Mouse (Mus musculus): Measurements from ENCODE around the gene Zfpm1.

The Zfpm1 gene

DNA sequence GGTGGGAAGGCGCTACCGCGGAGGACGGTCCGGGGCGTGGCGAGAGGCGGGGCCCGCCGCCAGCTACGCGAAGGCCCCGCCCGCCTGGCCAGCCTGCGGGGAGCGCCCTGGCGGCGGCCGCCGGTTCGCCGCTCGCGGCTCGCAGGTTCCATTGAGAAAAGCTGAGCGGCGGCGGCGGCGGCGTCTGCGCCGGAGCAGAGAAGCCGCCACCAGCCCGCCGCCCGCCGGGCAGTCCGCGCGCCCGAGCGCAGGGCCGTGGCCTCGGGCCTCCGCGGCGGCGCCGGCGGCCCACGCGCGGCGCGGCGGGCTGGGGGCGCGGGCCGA, at the start of gene Zfpm1:
Zfpm1 (plus strand) TSS at position 107 of the 324 bp plus-strand sequence.
- DNase-seq, result no peak

DNA sequence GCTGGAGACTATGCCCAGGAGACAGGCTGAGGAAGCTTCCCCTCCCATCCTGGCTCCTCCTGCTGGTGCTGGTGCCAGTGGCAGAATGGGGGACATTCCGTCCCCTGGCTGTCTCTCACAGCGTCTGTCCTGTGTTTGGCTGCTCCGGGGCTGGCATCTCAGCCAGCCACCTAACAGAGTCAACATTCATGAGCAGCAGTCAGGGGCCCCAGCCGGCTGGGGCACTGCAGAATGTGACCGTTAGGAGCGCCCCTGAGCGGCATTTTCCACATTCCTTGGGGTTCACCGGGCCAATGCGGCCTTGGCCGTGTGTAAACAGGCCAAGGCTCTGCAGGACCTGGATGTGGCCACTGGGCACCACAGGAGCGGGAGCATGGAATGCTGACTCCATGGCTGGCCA, 47.9 kb upstream of the Zfpm1 start:
- peak; percentile 50 to 69 for DNase-seq

DNA sequence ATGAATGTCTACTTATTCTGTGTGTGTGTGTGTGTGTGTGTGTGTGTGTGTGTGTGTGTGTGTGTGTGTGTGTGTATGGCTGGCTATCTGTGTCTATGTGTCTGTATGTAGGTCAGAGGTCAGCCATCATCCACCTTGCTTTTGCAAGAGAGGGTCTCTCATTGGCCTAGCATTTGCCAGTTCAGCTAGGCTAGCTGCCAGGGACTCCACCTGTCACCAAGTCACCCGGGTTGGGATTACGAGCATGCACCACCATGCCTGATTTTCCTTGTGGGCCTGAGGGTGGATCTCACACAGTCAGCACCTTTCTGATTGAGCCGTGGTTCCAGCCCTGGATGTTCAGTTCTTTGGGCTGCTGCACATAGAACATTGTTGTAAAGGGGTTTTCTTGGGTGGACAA, 45.4 kb upstream of the Zfpm1 start:
- no peak for DNase-seq

DNA sequence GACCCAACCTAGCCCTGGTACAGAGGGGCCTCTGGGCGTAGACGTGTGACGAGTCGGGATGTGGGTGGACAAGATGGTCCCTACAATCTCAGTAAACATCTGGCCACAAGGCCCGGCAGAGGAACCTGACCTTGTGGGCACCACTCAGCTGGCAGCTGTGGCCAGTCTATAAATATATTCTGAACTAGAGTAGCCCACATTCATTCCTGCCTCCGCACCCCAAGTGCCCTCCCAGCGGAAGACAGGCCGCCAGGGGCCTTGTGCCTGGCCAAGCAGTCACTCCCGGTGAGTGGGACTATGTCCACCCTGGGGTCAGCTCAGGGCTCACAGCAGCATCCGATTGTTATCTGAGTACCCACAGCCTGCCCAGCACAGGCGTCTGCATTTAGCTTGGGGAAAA, 43.7 kb upstream of the Zfpm1 start:
- DNase-seq, result no peak

DNA sequence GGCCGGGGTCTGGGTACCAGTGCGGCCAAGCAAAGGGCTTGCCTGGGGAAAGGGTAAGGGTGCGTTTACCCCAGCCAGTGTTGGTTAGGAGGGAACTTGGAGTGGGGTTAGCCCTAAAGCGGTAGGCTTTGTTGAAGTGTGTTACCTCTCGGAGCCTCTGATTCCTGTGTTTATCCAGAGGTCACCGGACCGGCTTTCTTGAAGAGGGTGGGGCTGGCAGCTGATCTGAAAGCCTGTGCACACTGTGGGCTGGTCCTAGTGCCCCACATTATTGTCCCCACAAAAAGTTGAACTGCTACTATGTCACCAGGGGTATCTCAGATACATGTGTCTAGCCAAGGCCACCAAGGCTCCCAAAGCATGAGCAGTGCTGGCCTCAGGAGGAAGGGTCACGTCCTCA, 43.2 kb upstream of the Zfpm1 start:
- no peak for DNase-seq

DNA sequence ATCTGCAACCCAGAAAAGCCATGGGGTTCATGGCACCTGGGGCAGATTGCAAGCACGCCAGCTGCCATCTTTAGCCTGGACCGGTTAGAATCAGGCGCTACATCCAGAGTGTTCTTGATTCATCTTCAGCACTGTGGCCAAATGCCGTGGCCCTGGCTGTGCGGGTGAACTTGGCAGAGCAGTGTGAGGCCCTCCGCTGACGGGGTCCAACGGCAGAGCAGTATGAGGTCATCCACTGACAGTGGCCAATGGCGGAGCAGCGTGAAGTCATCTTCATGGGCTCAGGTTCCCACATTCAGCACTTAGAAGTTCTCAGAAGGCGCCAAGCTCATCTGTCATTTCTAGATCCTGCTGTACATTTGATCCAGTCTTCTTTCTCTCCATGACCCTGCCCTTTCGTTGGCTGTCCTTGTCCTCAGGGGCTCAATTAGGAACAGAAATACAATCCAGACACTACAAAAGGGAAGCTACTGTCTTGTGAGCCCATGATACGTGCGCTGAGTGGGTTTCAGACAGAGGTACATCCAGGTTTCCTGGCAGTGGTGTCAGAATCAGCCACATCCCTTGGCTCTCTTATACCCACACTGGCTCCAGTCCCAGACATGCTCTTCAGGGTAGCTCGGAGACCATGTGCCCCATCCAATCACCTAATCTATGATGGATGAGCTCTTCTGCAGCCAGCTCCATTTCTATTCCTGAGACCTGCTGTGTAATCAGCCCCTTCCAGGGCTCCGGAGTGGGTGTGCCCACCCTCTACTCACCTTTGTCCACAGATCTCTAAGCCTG, 41.5 kb upstream of the Zfpm1 start:
- peak in 1 of 2 experiments; percentile 45 for DNase-seq

DNA sequence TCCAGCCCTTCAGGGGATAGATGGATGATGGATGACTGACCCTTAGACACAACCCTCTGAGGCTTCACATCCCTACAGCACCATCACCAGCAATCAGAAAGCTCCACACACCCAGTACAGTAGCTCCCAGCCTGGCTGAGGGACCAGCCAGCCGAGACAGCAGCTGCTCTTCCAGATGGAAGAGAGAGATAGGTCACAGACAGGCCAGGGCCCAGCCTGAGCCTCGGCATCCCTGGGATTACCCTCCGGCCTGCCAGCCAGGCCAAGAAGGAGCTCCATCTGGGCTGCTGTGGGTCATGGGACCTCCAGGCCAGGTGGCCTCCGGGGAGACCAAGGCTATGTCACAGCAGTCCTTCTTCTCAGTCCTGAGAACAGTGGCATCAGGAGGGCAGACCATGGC, 38.6 kb upstream of the Zfpm1 start:
- no peak for DNase-seq

DNA sequence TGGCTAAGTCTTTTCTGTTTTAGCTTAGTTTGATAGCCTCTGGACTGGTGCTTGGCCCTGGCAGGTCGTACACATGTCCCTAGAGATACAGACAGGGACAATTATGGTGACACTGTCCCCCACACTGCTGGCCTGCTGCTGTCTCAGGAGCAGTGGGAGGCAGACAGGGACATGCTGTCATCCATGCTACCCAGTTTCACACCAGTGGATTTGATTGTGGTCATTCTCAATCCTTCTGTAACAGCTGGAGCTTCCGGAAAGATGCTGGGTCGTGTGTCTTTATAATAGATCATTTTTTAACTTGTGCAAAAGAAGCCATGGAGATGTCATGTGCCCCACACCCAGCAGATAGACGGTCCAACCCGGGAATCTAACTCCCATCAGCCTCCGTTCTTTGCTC, 36.8 kb upstream of the Zfpm1 start:
- DNase-seq, result no peak

DNA sequence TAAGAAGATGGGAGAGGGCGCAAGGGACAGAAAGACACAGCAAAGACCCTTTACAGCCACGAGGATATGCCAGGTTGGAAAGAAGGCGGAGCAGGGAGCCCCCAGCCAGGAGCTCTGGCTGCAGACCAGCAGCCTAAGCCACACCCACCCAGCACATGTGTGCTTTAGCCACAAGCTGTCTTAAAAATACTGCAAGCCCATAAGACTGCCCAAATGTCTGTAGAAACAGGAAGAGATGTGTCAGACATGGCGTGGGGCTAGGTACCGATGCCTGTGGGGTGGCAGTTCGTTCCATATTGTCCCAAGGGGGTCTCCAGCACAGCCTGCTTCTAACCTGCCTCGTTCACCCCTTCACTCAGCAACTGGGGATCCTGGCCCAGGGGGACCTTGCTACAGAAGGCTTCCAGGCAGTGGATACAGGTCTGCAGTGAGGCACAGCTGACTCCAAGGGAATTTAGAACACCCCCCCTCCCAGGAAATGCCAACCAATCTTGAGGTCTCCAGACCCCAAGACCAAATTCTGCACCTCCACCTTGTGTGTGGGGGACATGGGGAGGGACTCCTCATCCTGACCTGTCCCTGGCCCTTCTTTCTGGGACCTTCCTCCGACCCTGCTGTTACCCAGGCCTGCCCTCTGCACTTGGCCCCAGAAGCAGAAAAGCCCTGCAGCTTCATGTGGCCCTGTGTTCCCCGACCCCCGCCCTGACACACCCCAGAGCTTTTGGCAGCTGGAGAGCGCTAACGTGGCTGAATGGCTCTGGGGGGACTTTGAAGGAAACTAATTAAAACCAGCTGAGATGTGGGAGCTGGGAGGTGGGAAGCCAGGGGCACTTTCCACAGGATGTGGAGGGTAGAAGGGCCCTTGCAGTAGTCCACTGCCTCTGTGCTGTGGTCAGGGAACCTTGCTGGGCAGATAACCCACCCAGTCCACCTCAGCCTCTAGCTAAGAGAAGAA, 35.4 kb upstream of the Zfpm1 start:
- no peak for DNase-seq

DNA sequence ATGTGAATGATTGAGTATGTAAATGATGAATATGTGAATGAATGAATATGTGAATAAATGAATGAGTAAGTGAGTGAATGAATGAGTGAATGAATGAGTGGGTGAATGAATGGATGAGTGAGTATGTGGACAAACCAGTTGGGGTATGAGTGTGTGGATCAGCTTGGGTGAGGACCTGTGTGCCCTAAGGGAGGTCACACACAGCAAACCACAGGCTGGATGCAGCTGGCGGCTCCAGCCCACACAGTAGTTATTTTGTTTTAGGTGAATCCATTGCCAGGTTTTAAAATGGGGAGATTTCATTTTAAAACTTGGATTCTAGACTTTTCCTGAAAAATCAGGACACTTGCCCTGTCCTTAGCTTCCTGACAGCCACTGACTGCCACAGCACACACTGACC, 30.2 kb upstream of the Zfpm1 start:
- no peak for DNase-seq

DNA sequence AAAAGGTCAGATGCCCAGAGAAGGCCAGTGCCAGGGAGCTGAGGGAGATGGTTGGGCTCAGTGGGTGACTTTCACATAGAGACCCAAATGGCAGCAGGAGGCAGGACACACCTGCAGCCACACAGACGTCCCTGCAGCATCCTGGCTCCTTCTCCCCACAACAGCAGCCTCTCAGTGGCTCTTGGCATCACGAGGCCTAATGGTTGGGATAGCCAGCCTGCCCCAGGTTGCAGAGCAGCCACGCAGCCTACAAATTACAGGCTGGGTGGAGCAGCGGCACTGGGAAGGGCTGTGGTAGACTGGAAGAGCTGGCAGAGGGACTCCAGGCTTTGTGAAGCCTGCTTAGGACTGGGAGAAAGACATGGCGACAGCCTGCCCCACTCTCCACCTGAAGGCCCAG, 29.6 kb upstream of the Zfpm1 start:
- DNase-seq, result no peak

DNA sequence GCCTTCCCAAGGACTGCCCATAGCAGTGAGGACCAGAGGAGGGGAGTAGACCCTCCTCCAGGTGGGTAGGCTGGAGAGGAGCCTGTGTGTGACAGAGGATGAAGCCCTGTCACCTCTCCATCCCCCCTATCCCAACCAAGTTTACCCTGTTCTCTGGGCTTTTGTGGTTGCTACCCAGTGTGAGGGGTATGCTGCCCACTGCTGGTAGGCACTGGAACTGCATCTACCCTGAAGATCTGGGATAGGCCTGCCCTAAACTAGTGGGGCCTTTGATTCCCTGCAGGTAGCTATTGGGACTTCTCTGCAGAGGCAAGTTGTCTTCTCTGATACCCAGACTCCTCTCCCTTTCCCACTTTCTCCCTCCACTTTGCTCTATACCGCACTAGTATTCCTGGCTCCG, 22.6 kb upstream of the Zfpm1 start:
- peak; percentile 86 to 89 for DNase-seq

DNA sequence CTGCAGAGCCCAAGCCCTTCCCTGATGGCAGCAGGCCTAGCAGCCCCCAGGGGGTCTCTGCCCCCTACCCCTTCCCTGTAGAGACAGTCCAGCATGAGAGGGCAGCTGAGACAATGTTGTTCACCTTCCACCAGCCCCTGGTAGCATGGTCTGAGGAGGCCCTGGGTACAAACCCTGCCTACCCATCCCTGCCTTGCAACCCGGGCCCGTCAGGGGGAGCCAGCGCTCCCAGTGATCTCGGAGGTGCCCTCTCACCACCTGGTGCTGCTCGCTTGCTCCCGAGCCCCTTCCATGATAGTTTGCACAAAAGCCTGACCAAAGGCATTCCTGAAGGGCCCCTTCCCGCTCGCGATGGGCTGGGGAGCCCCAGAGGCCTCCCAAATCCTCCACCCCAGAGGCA, 21.2 kb upstream of the Zfpm1 start:
- no peak for DNase-seq

DNA sequence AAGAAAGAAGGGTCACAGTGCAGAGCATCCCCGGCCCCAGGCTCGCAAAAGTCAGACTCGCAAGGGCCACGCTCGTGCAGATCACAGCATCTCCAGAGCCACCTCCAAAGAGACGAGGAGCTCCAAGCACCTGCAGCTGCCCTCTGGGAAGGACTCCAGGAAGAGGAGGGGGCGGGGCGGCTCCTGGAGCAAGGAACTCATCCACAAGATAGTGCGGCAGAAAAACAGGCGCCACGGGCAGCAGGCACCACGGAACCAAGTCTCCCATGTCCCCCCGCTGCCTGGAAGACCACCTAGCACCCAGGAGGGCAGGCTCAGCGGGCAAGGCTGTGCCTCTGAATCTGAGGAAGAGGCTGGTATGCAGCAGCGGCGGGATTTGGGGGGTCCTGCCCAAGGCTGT, 19.1 kb upstream of the Zfpm1 start:
- DNase-seq, result peak; percentile 50 to 71

DNA sequence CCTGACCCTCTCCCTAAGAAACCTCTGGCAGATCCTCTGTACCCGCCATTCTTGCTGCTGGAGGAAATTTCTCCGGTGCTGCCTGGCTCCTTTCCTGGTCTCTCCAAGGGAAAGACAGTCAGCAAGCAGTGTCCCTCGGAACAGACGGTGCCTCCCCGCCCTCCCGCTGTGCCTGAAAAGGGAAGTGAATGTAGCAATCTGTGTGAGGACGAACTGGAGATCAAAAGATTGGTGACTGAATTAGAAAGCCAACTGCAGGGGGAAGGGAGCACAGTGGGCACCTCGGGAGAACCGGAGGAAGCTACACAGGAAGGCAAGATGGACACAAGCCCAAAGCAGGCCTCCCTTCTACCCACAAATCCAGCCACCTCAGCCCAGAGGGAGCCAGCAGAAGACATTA, 17.7 kb upstream of the Zfpm1 start:
- DNase-seq, result peak; percentile 85 to 90

DNA sequence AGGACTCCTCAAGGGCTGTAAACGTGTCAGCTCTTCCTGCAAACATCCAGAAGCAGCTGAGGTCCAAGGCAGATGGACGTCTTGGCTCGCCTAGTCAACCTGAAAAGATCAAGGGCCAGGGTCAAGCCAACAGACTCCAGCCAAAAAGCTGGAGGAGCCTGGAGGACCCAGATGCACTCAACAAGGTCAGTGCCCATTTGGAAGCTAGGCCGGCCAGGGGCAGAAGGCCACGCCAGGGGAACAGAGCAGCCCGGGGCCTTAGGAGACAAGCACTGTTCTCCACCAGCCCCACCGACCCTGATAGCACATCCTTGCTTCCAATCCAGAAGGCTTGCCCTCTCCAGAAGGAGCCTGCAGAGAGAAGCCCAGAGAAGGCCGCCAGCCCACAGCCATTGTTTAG, 16.4 kb upstream of the Zfpm1 start:
- peak in 1 of 2 experiments; percentile 36 for DNase-seq

DNA sequence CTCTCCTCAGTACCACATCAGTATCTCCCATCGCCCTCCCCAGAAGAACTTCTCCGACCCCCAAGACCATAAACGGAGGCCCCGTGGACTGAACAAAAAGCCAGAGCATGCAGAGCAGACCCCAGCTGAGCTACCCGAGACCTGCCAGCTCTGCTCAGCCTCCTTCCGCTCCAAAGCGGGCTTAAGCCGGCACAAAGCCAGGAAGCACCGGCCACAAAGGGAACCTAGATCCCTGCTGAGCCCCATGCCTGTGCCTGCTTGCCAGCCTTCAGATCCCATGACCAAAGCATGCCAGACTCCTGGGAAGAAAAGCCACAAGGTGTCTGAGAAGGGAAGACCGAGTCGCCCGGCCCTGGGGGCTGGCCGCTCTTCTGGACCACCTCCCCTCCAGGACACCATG, 15.1 kb upstream of the Zfpm1 start:
- DNase-seq, result peak in 1 of 2 experiments; percentile 69

DNA sequence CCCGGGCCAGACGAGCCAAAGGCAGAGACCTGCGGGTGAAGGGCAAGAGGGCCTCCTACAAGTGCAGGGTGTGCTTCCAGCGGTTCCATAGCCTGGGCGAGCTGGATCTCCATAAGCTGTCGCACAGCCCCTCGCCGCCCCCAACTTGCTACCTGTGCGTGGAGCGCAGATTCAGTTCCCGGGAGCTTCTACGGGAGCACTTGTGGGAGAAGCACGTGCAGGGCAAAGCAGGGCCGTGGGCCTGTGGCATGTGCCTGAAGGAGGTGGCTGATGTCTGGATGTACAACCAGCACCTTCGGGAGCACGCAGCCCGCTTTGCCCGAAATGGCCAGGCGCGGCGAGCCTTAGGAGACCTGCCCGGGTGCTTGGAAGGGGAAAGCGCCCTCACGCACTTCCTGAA, 13.1 kb upstream of the Zfpm1 start:
- peak in 1 of 2 experiments; percentile 36 for DNase-seq

DNA sequence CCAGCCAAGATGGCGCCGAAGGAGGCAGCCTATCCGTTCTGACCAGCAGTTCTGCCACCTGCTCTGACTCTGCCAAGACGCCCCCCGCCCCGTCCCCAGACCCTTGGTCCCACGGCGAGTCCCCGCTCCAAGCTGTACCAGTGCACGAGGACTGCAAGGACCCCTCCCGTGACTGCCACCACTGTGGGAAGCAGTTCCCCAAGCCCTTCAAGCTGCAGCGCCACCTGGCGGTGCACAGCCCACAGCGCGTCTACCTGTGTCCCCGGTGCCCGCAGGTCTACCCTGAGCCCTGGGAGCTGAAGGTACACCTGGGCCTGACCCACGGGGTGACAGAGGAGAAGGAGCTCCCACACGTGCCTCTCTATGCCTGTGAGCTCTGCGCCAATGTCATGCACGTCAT, 12.5 kb upstream of the Zfpm1 start:
- peak; percentile 93 to 95 for DNase-seq

DNA sequence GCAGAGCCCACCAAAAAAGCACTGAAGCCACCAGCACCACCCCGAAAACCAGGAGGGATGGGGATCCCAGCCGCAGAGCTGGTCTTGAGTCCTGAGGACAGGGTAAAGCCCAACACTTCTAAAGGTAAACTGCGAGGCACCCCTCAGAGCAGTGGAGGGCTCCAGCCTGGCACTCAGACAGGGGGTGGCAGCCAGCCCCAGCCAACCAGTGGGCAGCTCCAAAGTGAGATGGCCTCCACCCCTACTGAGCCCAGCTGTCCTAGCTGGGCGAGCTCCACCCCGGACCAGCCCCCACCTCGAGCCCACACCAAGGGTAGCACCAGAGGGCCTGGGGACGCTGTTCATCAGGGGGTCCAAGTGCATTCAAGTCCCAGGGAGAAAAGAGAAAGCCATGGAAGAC, 11.4 kb upstream of the Zfpm1 start:
- DNase-seq, result peak in 1 of 2 experiments; percentile 25

DNA sequence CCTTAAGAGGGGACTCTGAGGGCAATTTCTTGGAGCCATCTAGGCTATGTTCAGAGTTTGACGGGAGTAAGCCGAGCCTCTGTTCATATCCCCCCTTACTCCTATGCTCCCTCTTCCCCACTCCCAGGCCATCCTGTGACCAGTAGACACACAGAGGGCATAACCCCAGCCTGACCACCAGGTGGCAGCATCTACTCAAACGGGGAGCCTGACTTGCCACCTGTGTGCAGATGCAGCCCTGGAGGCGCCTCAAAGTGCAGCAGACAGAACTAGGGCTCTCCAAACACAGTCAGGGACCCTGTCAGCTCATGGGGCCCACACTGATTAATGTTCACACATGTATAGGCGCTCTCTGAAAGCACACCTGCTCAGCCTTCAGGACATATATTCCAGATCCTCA, 8.8 kb upstream of the Zfpm1 start:
- DNase-seq, result peak; percentile 85 to 87

DNA sequence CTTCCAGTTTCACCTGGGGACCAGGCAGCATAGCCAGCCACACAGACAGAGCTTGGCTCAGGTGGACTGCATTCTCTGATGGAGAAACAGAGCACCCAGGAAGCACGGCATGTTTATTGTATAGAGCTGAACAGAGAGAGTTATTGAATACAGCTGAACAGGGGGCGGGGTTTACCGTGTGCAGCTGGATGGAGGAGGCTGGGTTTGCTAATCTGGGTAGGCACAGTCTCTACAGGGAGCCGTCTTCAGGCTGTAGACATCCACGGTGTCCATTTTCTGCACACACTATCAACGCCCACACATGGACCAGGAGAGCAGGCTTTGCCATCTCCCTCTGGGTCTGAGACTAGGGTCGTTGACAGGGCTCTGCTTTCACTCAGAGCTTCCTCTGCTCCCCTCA, 8.1 kb upstream of the Zfpm1 start:
- DNase-seq, result no peak

DNA sequence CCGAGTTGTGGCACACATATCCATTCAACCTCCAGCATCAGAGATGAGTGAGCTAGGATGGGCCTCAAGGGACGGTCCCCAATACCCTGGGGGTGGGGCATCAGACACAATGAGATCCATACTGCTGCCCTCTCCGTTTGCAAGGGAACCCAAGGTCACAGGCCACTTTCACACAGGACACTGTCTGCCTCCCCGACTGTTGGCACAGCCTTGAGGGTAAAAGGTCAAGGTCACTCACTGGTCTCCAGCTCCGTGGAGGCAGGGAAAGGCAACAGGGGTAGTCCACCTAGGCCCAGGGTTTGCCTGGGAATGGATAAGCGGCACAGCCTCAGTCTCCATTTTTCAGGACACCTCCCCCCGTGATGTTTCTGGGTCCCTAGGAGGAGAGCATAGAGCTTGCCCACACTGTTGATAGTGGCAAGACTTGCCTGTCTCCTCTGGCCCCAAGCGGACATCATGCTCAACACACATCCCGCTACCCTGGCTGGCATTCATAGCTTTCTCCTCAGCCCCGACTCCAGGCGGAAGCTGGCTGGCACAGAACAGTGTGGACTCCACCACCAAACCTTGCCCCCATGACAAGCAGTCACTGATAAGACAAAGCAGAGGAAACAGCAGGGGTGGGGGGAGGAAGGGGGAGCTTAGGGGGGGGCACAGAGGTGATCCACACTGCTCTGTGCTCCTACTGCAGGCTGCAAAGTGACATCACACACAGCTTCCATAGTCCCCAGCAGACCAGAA, 7.1 kb upstream of the Zfpm1 start:
- no peak for DNase-seq
